Mouse (Mus musculus) limb, embryonic 14.5 days (tissue): ENCODE data around the gene Zfp287. TPM values are rescaled to one million over a fixed set of nuclear protein-coding genes. Genes with fewer than 3 reads are reported as not detected.

Experiments
- ATAC-seq: fragments of 200-750 bp; cut with Nextera tagmentation; 2 replicates; pipeline ENCODE4 v1.8.0; 2017; ENCODE audit warnings: low read depth, moderate number of reproducible peaks, moderate TSS enrichment; ENCODE audit not compliant: low FRiP score
- DNase-seq: peaks from one replicate; pipeline ENCODE4 v3.0.0-alpha.2; 2015; ENCODE audit warnings: low spot score
- H3K27ac ChIP-seq: fragments of 300-500 bp; sonication (generic); replicated peaks from 2 replicates; pipeline ENCODE4 v1.5.1; 2014; ENCODE audit warnings: low read depth, mild to moderate bottlenecking, low read length, moderate library complexity, mixed read lengths
- H3K27me3 ChIP-seq: fragments of 300-500 bp; sonication (generic); 2 replicates; pipeline ENCODE4 v1.6.1; 2014; ENCODE audit warnings: low read length, mixed read lengths; ENCODE audit not compliant: control insufficient read depth, insufficient read depth
- H3K36me3 ChIP-seq: fragments of 300-500 bp; sonication (generic); 2 replicates; pipeline ENCODE4 v1.6.1; 2014; ENCODE audit warnings: mild to moderate bottlenecking, low read length, moderate library complexity, mixed read lengths; ENCODE audit not compliant: control insufficient read depth, insufficient read depth
- H3K4me1 ChIP-seq: fragments of 300-500 bp; sonication (generic); 2 replicates; pipeline ENCODE4 v1.6.1; 2014; ENCODE audit warnings: antibody characterized with exemption, low read length, mixed read lengths; ENCODE audit not compliant: control insufficient read depth, insufficient read depth
- H3K4me2 ChIP-seq: fragments of 300-500 bp; sonication (generic); replicated peaks from 2 replicates; pipeline ENCODE4 v1.6.1; 2014; ENCODE audit warnings: low read depth, mild to moderate bottlenecking, low read length, moderate library complexity; ENCODE audit not compliant: severe bottlenecking
- H3K4me3 ChIP-seq: fragments of 300-500 bp; sonication (generic); replicated peaks from 2 replicates; pipeline ENCODE4 v1.5.1; 2014; ENCODE audit warnings: low read length
- H3K9ac ChIP-seq: fragments of 300-500 bp; sonication (generic); 2 replicates; pipeline ENCODE4 v1.6.1; 2014; ENCODE audit warnings: mild to moderate bottlenecking, low read depth, low read length, moderate library complexity; ENCODE audit not compliant: severe bottlenecking
- H3K9me3 ChIP-seq: fragments of 300-500 bp; sonication (generic); 2 replicates; pipeline ENCODE4 v1.6.1; 2016; ENCODE audit warnings: low read length; ENCODE audit not compliant: control insufficient read depth
- POLR2A ChIP-seq: fragments of 200-500 bp; IDR thresholded peaks from 2 replicates; pipeline ENCODE4 v1.8.0; 2012; ENCODE audit warnings: inconsistent platforms, mild to moderate bottlenecking, moderate library complexity, borderline replicate concordance; ENCODE audit not compliant: insufficient read depth, insufficient read length; ENCODE audit errors: extremely low read depth
- WGBS: fragments of 180-500 bp; shearing (Covaris S2); extraction: QIAGEN DNeasy Blood & Tissue Kit; methylation state at CpG from one replicate; pipeline ENCODE4 v1.1.7; 2014; 5-methylcytosine and 5-hydroxymethylcytosine counted together
- polyA plus RNA-seq, 2 experiments: library from polyadenylated mRNA; depleted of rRNA in 1 of 2; stranded (reverse) in 1 of 2; unstranded in 1 of 2; fragments of >200 nt; fragmentation: Nextera tagmentation in 1 of 2; extraction: Ambion mirVana in 1 of 2; gene quantifications; 2 replicates each; pipeline versions ENCODE4 v1.2.1 to v1.2.3; 2012 to 2014

The Zfp287 gene
- 7.7 and 8.9 TPM in 2 replicates for polyA plus RNA-seq (2012; rRNA removed)
- 9.2 and 10.7 TPM in 2 replicates for polyA plus RNA-seq (2014; fragmentation: Nextera tagmentation; extraction: Ambion mirVana)

DNA sequence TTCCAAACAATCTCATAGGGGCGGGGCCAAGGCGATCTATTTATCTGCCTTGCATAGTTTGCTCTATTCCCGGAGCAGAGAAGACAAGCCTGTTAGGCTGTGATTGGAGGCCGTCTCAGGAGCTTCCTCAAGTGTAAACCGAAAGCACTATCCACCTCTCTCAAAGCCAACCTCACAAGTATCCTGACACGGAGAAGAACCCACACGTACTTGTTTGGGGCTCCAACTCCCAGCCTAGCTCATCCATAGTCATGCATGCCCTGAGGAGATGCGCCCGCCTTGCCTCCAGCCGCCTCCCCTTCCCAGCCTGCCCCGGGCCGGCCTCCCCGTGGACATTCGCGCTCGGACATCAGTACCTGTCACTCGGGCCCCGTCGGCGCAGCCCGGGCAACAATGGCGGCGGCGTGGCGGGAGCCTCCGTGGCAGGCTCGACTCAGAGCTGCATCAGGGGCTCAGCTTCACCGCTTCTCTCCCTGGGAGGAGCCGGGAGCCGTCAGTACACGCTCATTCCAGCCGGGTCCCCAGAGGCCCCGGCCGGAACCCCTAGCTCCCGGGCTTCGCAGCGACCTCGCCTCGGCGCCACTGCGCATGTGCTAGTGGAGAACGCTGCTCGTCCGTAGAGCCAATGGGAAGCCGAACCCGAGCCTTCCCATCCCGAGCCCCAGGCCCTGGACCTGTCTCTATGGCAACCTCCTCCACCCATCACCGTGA, at the start of gene Zfp287:
Zfp287 (minus strand) TSS at position 595 of the 711 bp plus-strand sequence.
- H3K4me1 ChIP-seq = 0 out of 2 replicates have a peak, but pooled peaks cover 3% of the 10 kb centered on the region
- H3K9me3 ChIP-seq = no peaks in the 10 kb centered on the region
- peaks cover 19% of the 10 kb centered on the region for H3K36me3 ChIP-seq
- TF ChIP-seq POLR2A = peak; percentile 82; the same call in 1 of the 2 replicates
- peak within 1 kb of the TSS; percentile 86 for H3K4me3 ChIP-seq
- ATAC-seq (peak; percentile 97), DNase-seq (peak; percentile 93)
- peak within 1 kb of the TSS; percentile 80 for H3K9ac ChIP-seq
- H3K27ac ChIP-seq = peak within 1 kb of the TSS; percentile 58; the same call in 1 of the 2 replicates
- H3K4me2 ChIP-seq = peak within 1 kb of the TSS; percentile 75
- under 1% methylated on average over 48 of the region's 48 CpGs for WGBS
- H3K27me3 ChIP-seq = no peaks in the 10 kb centered on the region

DNA sequence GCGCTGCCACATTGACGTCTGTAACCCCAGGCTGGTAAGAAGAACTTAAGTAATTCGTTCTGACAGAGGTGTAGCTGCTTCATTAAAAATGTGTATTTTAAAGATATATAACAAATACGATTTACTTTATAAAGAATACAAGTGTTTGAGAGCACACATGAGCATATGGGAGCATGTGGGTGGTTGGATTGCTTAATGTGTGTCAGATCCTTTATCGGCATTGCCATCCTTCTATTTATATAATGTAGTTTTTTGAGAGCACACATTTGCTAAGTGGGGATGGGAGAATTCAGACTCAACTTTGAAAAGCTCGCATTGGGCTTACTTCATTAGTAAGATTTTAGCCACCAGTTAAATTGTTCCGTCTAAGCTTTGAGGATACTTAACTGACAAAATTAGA, 44.8 kb upstream of the Zfp287 start:
- Histone ChIP-seq H3K4me2 (no peak overlapping the region), H3K9ac (no peak overlapping the region), H3K9me3 (peaks cover 57% of the 10 kb centered on the region), H3K27ac (no peak overlapping the region), H3K36me3 (peaks cover 44% of the 10 kb centered on the region), H3K4me1 (no peaks in the 10 kb centered on the region), H3K4me3 (no peak overlapping the region), H3K27me3 (no peaks in the 10 kb centered on the region)
- ATAC-seq (no peak), DNase-seq (no peak)
- WGBS = 97% methylated on average over 7 of the region's 7 CpGs
- TF ChIP-seq POLR2A = no peak

DNA sequence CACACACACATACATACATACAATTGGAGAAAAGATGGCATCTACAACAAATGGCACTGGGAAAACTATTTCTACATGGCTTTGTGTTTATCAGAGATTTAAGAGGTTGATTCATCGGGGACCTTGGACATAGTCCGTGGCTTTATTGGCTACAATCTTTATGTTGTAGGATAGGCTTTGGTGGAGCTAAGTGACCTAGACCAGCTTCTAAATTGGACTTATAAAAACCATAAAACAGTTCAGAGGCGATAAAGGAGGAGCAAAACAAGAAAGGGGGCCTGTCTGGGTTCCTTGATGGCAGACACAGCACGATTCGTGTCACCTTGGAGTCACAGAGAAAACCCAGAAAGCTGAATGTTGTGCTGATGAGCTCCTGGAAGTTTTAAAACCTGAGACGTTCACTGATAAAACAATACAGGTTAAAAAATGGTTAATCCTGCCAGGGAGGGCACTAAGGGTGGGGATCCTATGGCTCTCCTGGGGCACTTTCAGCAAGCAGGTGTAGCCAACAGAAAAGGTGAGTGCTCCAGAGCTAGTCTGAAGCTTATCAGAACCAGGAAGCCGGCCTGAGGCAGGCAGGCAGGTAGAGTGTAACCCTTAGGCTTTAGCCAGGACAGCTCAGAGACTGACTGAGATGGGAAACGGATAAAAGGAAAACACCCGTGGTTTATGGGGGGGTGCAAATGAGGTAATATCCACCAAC, 29.2 kb upstream of the Zfp287 start:
- 0 out of 2 replicates have a peak, but pooled peaks cover 11% of the 10 kb centered on the region for H3K4me1 ChIP-seq
- DNase-seq (no peak), ATAC-seq (no peak)
- H3K4me2 ChIP-seq = no peak overlapping the region
- H3K9ac ChIP-seq = no peak overlapping the region
- 0 out of 2 replicates have a peak, but pooled peaks cover 3% of the 10 kb centered on the region for H3K27me3 ChIP-seq
- WGBS = 57% methylated on average over 9 of the region's 9 CpGs
- H3K4me3 ChIP-seq = no peak overlapping the region
- no peaks in the 10 kb centered on the region for H3K36me3 ChIP-seq
- TF ChIP-seq POLR2A = no peak
- no peaks in the 10 kb centered on the region for H3K9me3 ChIP-seq
- H3K27ac ChIP-seq = no peak overlapping the region

DNA sequence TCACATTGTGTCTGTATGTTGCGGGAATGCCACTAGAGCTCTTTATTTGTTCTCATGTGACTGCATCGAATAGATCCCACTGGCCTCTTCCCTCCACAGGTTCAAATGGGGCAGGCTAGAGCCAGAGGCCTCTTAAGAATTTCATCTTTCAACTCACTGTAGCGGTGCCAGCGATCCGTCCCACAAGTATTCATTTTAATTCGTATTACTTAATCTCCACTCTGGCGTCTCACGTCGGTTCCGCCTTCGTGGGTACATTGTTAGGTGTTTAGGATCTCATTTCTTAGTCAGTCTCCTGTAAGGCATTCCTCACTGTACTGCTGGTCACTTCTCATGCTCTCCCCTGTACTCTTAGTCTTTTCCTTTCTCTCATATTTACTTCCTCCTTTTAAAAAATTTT, 26.8 kb upstream of the Zfp287 start:
- Histone ChIP-seq H3K27ac (no peak overlapping the region), H3K9me3 (no peaks in the 10 kb centered on the region), H3K4me3 (no peak overlapping the region), H3K4me2 (no peak overlapping the region), H3K9ac (no peak overlapping the region), H3K4me1 (0 out of 2 replicates have a peak, but pooled peaks cover 11% of the 10 kb centered on the region), H3K36me3 (no peaks in the 10 kb centered on the region), H3K27me3 (0 out of 2 replicates have a peak, but pooled peaks cover 3% of the 10 kb centered on the region)
- DNase-seq (no peak), ATAC-seq (no peak)
- 93% methylated on average over 11 of the region's 11 CpGs for WGBS
- no peak for TF ChIP-seq POLR2A

DNA sequence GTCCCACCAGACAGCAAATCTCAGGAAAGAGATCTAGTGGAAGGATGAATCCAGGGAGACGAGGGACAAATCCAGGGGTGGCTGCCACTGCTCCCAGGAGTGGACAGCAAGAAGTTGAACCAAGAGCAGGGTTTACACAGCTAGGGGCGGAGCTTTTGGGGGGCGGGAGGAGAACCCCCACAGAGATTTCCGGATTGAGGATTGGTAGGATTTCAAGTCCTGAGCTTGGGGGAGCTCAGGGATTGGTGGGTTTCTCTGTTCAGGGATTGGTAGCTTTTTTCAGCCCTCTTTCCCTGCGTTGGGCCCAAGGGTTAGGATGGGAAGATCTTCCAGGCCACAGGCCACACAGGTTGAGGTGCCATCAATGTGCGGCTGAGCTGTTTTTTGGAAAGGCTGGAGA, 26.2 kb upstream of the Zfp287 start:
- Histone ChIP-seq H3K36me3 (no peaks in the 10 kb centered on the region), H3K27ac (no peak overlapping the region), H3K9ac (no peak overlapping the region), H3K9me3 (no peaks in the 10 kb centered on the region), H3K4me3 (no peak overlapping the region), H3K4me2 (no peak overlapping the region), H3K4me1 (0 out of 2 replicates have a peak, but pooled peaks cover 11% of the 10 kb centered on the region), H3K27me3 (0 out of 2 replicates have a peak, but pooled peaks cover 3% of the 10 kb centered on the region)
- 81% methylated on average over 6 of the region's 6 CpGs for WGBS
- ATAC-seq (no peak), DNase-seq (no peak)
- no peak for TF ChIP-seq POLR2A
